Mouse (Mus musculus) forelimb bud, embryonic 11.5 days (tissue): ENCODE data around the gene Olfr769.
"Not testable (repeated sequence)": the region's sequence is repeated elsewhere in the genome, so short reads cannot be mapped to it uniquely, and the experiment has no call there.

Experiments
- DNase-seq: peaks from one replicate; pipeline ENCODE4 v3.0.0-alpha.2; 2012; ENCODE audit warnings: low read depth, low spot score

The Olfr769 gene

DNA sequence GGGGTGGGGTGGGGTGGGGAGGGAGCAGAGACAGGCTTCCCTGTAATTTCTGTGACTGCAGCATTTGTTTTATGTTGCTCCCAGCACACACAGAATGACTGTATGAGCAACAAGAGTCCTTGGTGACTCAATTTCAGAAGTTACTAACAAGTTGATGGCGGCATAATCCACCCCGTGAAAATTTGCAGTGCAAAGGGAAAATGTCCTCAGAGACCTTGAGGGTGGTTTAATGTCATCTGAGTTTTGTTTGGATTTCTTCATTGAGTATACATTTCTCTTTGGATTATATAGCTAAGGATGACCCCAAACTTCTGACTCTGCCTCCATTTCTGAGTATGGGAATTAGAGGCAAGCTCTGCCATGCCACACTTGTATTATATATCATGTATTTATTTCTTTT lies at the start of gene Olfr769:
Gene Olfr769 (minus strand): TSS at position 101 of the 400 bp plus-strand sequence.
- DNase-seq, result no peak

DNA sequence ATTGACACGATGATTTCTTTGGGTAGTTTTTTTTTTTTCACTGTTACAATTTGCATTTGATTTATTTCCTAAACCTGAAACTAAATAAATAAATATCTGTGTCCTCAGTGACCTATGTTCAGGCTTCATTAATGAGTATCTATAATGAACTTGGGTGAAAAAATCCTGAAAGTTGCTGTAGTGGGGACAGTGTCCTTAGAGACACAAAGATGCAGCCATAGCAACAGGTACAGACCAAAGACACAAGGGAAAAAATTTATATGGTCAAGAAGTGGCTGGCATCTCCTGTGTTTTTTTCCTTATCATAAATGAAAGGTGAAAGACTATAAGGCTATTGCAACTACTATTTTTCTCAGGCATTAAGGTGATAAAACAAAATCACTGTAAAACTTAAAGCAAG lies 47.0 kb upstream of the Olfr769 start, which contains the start of gene Olfr771:
Gene Olfr771 (minus strand): TSS at position 101 of the 400 bp plus-strand sequence.
- no peak for DNase-seq

GRCm38 (mm10) chr10:129138898-129139297 lies 21.2 kb upstream of the Olfr769 start, which contains the start of gene Olfr770:
Gene Olfr770, minus strand, starts transcription at chr10:129138998.
- DNase-seq, result no peak

GRCm38 (mm10) chr10:129115146-129115545 lies 2.5 kb downstream of the Olfr769 start:
- DNase-seq, result no peak

- no peak for DNase-seq
Observed at GRCm38 (mm10) chr10:129101231-129101630, 16.4 kb downstream of the Olfr769 start.

DNA sequence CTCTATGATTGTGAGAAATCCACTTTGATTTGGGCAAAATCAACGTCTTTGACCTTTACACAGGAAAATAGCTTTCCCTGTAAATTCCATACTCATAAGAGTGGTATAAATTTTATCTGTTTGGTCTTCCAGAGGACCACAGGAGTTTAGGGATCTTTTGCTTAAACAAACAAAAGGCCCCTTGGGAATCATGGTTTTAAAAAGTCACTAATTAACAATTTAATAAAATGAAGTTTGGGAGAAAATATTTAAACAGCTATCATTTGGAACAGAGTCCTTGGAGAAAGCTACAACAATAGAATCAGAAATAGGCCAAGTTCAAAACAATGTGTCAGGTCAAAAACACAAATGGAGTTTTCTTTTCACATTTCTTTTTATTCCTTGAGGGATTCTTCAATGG lies 18.4 kb downstream of the Olfr769 start, which contains the start of gene Olfr768:
Gene Olfr768 (minus strand): TSS at position 101 of the 400 bp plus-strand sequence.
- DNase-seq, result no peak

DNA sequence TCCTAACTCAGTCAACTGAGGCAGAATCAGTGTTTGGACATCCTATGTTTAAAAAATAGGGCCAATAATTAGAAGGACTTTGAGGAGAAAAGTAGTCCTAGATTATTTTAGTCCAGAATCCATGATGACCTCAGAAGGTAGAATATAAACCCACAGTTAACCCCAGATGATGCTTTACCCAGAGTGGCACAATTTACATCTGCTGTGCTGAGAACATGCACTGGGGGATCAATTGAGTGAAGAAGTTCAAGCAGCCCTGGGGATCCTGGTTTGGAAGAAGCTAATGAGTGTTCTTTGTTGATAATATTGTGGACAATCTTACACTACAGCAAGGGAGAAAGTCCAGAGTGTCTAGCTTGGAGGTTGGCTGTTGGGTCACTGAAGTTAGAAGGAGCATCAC lies 34.9 kb downstream of the Olfr769 start, which contains the start of gene Olfr767:
Gene Olfr767 (minus strand): TSS at position 101 of the 400 bp plus-strand sequence.
- DNase-seq, result not testable (repeated sequence)

- DNase-seq, result no peak
Observed at GRCm38 (mm10) chr10:129068877-129069276, 48.8 kb downstream of the Olfr769 start, which contains the start of gene Olfr766-ps1. Gene Olfr766-ps1, minus strand, starts transcription at chr10:129068977.
